Mouse (Mus musculus) kidney, embryonic 15.5 days (tissue): ENCODE measurements around the gene Rsph10b. TPM values are rescaled to one million over a fixed set of nuclear protein-coding genes. Genes with fewer than 3 reads are reported as not detected.

Experiments used
- ATAC-seq: fragments of 200-750 bp; cut with Nextera tagmentation; replicated peaks from 2 replicates; pipeline ENCODE4 v1.8.0; 2017; ENCODE audit warnings: moderate TSS enrichment; ENCODE audit not compliant: low FRiP score
- H3K27ac ChIP-seq: fragments of 300-500 bp; sonication (generic); 2 replicates; pipeline ENCODE4 v1.5.1; 2015; ENCODE audit warnings: mild to moderate bottlenecking, inconsistent platforms
- H3K27me3 ChIP-seq: fragments of 300-500 bp; sonication (generic); 2 replicates; pipeline ENCODE4 v1.6.1; 2015; ENCODE audit warnings: inconsistent platforms
- H3K36me3 ChIP-seq: fragments of 300-500 bp; sonication (generic); 2 replicates; pipeline ENCODE4 v1.6.1; 2015; ENCODE audit warnings: inconsistent platforms
- H3K4me1 ChIP-seq: fragments of 300-500 bp; sonication (generic); 2 replicates; pipeline ENCODE4 v1.6.1; 2015; ENCODE audit warnings: inconsistent platforms
- H3K4me2 ChIP-seq: fragments of 300-500 bp; sonication (generic); 2 replicates; pipeline ENCODE4 v1.6.1; 2015; ENCODE audit warnings: moderate library complexity, mild to moderate bottlenecking, inconsistent platforms
- H3K4me3 ChIP-seq: fragments of 300-500 bp; sonication (generic); replicated peaks from 2 replicates; pipeline ENCODE4 v1.5.1; 2015; ENCODE audit warnings: mild to moderate bottlenecking, inconsistent platforms
- H3K9ac ChIP-seq: fragments of 300-500 bp; sonication (generic); 2 replicates; pipeline ENCODE4 v1.6.1; 2015; ENCODE audit warnings: mild to moderate bottlenecking, inconsistent platforms
- H3K9me3 ChIP-seq: fragments of 300-500 bp; sonication (generic); replicated peaks from 2 replicates; pipeline ENCODE4 v1.6.1; 2016; ENCODE audit warnings: inconsistent platforms
- WGBS: fragments of 180-500 bp; shearing (Covaris S2); methylation state at CpG from one replicate; pipeline ENCODE4 v1.1.7; 2015; ENCODE audit warnings: mixed read lengths; 5-methylcytosine and 5-hydroxymethylcytosine counted together
- polyA plus RNA-seq: library from polyadenylated mRNA; unstranded; fragments of >200 nt; fragmentation: Nextera tagmentation; extraction: Ambion mirVana; gene quantifications from 2 replicates; pipeline ENCODE4 v1.2.1, GENCODE M21; 2015

Gene Rsph10b
- polyA plus RNA-seq, 1 experiment from 2014 or later = 0.81 TPM

GRCm38 (mm10) chr5:143916221-143916620, 16.6 kb upstream of the Rsph10b start:
- Histone ChIP-seq H3K4me1 (peaks cover under 1% of the 10 kb centered on the region), H3K9me3 (no peaks in the 10 kb centered on the region), H3K9ac (no peak overlapping the region), H3K4me2 (no peak overlapping the region), H3K36me3 (peaks cover 71% of the 10 kb centered on the region), H3K27ac (no peak overlapping the region), H3K27me3 (no peaks in the 10 kb centered on the region), H3K4me3 (no peak overlapping the region)
- ATAC-seq = no peak
- WGBS = 97% methylated on average over 9 of the region's 9 CpGs

- H3K9ac ChIP-seq = no peak overlapping the region
- no peaks in the 10 kb centered on the region for H3K27me3 ChIP-seq
- peaks cover 78% of the 10 kb centered on the region for H3K36me3 ChIP-seq
- no peaks in the 10 kb centered on the region for H3K4me1 ChIP-seq
- WGBS = 55% methylated on average over 5 of the region's 5 CpGs
- ATAC-seq = no peak
- no peak overlapping the region for H3K4me3 ChIP-seq
- no peak overlapping the region for H3K27ac ChIP-seq
- H3K9me3 ChIP-seq = no peaks in the 10 kb centered on the region
- H3K4me2 ChIP-seq = no peak overlapping the region
Measured at GRCm38 (mm10) chr5:143917418-143917817, 15.4 kb upstream of the Rsph10b start.

GRCm38 (mm10) chr5:143918120-143918519, 14.7 kb upstream of the Rsph10b start:
- Histone ChIP-seq H3K27ac (no peak overlapping the region), H3K9me3 (no peaks in the 10 kb centered on the region), H3K36me3 (peaks cover 85% of the 10 kb centered on the region), H3K4me3 (no peak overlapping the region), H3K4me2 (no peak overlapping the region), H3K9ac (no peak overlapping the region), H3K27me3 (no peaks in the 10 kb centered on the region), H3K4me1 (no peaks in the 10 kb centered on the region)
- no peak for ATAC-seq
- WGBS = 96% methylated on average over 3 of the region's 3 CpGs

- Histone ChIP-seq H3K4me1 (no peaks in the 10 kb centered on the region), H3K27ac (no peak overlapping the region), H3K4me2 (no peak overlapping the region), H3K9ac (no peak overlapping the region), H3K27me3 (no peaks in the 10 kb centered on the region), H3K36me3 (peaks cover 91% of the 10 kb centered on the region), H3K4me3 (no peak overlapping the region), H3K9me3 (no peaks in the 10 kb centered on the region)
- no peak for ATAC-seq
- WGBS = 89% methylated on average over 6 of the region's 6 CpGs
Measured at GRCm38 (mm10) chr5:143924781-143925452, 7.9 kb upstream of the Rsph10b start.

GRCm38 (mm10) chr5:143927875-143928274, 5.0 kb upstream of the Rsph10b start, which contains the start of gene Gm42421:
Gene Gm42421, plus strand, starts transcription at chr5:143928175.
- no peak within 1 kb of the TSS for H3K4me3 ChIP-seq
- H3K27me3 ChIP-seq = no peaks in the 10 kb centered on the region
- peaks cover 85% of the 10 kb centered on the region for H3K36me3 ChIP-seq
- no peak within 1 kb of the TSS for H3K27ac ChIP-seq
- WGBS = 93% methylated on average over 8 of the region's 8 CpGs
- H3K9ac ChIP-seq = no peak within 1 kb of the TSS
- H3K9me3 ChIP-seq = no peaks in the 10 kb centered on the region
- H3K4me1 ChIP-seq = peaks cover 5% of the 10 kb centered on the region; the same call in 1 of the 2 replicates
- no peak within 1 kb of the TSS for H3K4me2 ChIP-seq
- no peak for ATAC-seq

- peaks cover 6% of the 10 kb centered on the region; the same call in 1 of the 2 replicates for H3K4me1 ChIP-seq
- WGBS = 86% methylated on average over 4 of the region's 4 CpGs
- H3K36me3 ChIP-seq = peaks cover 72% of the 10 kb centered on the region
- no peaks in the 10 kb centered on the region for H3K9me3 ChIP-seq
- no peak overlapping the region for H3K4me3 ChIP-seq
- H3K27ac ChIP-seq = no peak overlapping the region
- no peak overlapping the region for H3K4me2 ChIP-seq
- H3K9ac ChIP-seq = no peak overlapping the region
- H3K27me3 ChIP-seq = no peaks in the 10 kb centered on the region
- no peak for ATAC-seq
Measured at GRCm38 (mm10) chr5:143929291-143929690, 3.5 kb upstream of the Rsph10b start.

GRCm38 (mm10) chr5:143930656-143931055, 2.2 kb upstream of the Rsph10b start:
- Histone ChIP-seq H3K36me3 (peaks cover 59% of the 10 kb centered on the region), H3K9me3 (no peaks in the 10 kb centered on the region), H3K27ac (no peak overlapping the region), H3K4me3 (no peak overlapping the region), H3K9ac (no peak overlapping the region), H3K4me2 (no peak overlapping the region), H3K4me1 (peaks cover 6% of the 10 kb centered on the region; the same call in 1 of the 2 replicates), H3K27me3 (no peaks in the 10 kb centered on the region)
- ATAC-seq = no peak
- 92% methylated on average over 12 of the region's 12 CpGs for WGBS

GRCm38 (mm10) chr5:143931863-143932580, 813 bp upstream of the Rsph10b start:
- no peak overlapping the region for H3K27ac ChIP-seq
- H3K36me3 ChIP-seq = peaks cover 45% of the 10 kb centered on the region
- H3K27me3 ChIP-seq = no peaks in the 10 kb centered on the region
- no peak overlapping the region for H3K4me2 ChIP-seq
- WGBS = 83% methylated on average over 6 of the region's 6 CpGs
- H3K4me3 ChIP-seq = no peak overlapping the region
- ATAC-seq = no peak
- H3K9ac ChIP-seq = no peak overlapping the region
- peaks cover 6% of the 10 kb centered on the region; the same call in 1 of the 2 replicates for H3K4me1 ChIP-seq
- H3K9me3 ChIP-seq = no peaks in the 10 kb centered on the region

GRCm38 (mm10) chr5:143933414-143933813, 579 bp downstream of the Rsph10b start:
- no peak overlapping the region for H3K4me3 ChIP-seq
- H3K4me2 ChIP-seq = no peak overlapping the region
- H3K4me1 ChIP-seq = peaks cover 6% of the 10 kb centered on the region; the same call in 1 of the 2 replicates
- no peak for ATAC-seq
- H3K27ac ChIP-seq = no peak overlapping the region
- no peaks in the 10 kb centered on the region for H3K9me3 ChIP-seq
- H3K36me3 ChIP-seq = peaks cover 34% of the 10 kb centered on the region
- H3K27me3 ChIP-seq = no peaks in the 10 kb centered on the region
- 82% methylated on average over 11 of the region's 11 CpGs for WGBS
- H3K9ac ChIP-seq = no peak overlapping the region

GRCm38 (mm10) chr5:143933875-143934274, 1.0 kb downstream of the Rsph10b start:
- H3K4me1 ChIP-seq = peaks cover 6% of the 10 kb centered on the region; the same call in 1 of the 2 replicates
- ATAC-seq = no peak
- no peak overlapping the region for H3K4me2 ChIP-seq
- H3K27me3 ChIP-seq = no peaks in the 10 kb centered on the region
- no peak overlapping the region for H3K4me3 ChIP-seq
- no peak overlapping the region for H3K27ac ChIP-seq
- no peak overlapping the region for H3K9ac ChIP-seq
- H3K36me3 ChIP-seq = peaks cover 29% of the 10 kb centered on the region
- WGBS = 87% methylated on average over 1 of the region's 1 CpGs
- H3K9me3 ChIP-seq = no peaks in the 10 kb centered on the region

- Histone ChIP-seq H3K36me3 (peaks cover 7% of the 10 kb centered on the region; the same call in 1 of the 2 replicates), H3K9me3 (no peaks in the 10 kb centered on the region), H3K4me2 (no peak overlapping the region), H3K9ac (no peak overlapping the region), H3K4me1 (peaks cover 6% of the 10 kb centered on the region; the same call in 1 of the 2 replicates), H3K27me3 (no peaks in the 10 kb centered on the region), H3K4me3 (no peak overlapping the region), H3K27ac (no peak overlapping the region)
- WGBS = 88% methylated on average over 9 of the region's 9 CpGs
- no peak for ATAC-seq
Measured at GRCm38 (mm10) chr5:143936156-143936555, 3.3 kb downstream of the Rsph10b start.

GRCm38 (mm10) chr5:143941588-143941987, 8.8 kb downstream of the Rsph10b start:
- H3K4me2 ChIP-seq = no peak overlapping the region; the same call in 1 of the 2 replicates
- no peaks in the 10 kb centered on the region for H3K27me3 ChIP-seq
- no peak overlapping the region for H3K4me3 ChIP-seq
- 13% methylated on average over 10 of the region's 10 CpGs for WGBS
- no peaks in the 10 kb centered on the region for H3K4me1 ChIP-seq
- no peak; the same call in 1 of the 2 replicates for ATAC-seq
- H3K27ac ChIP-seq = no peak overlapping the region
- no peak overlapping the region for H3K9ac ChIP-seq
- H3K9me3 ChIP-seq = no peaks in the 10 kb centered on the region
- no peaks in the 10 kb centered on the region for H3K36me3 ChIP-seq
